Mouse (Mus musculus) embryonic facial prominence, embryonic 11.5 days (tissue): Measurements from ENCODE around the gene Nkiras2. TPM values are rescaled to one million over a fixed set of nuclear protein-coding genes. Genes with fewer than 3 reads are reported as not detected.

Experiments
- ATAC-seq: fragments of 200-750 bp; cut with Nextera tagmentation; replicated peaks from 2 replicates; pipeline ENCODE4 v1.8.0; 2017; ENCODE audit warnings: low read depth; ENCODE audit not compliant: insufficient number of reproducible peaks, low FRiP score, low TSS enrichment
- DNase-seq: peaks from one replicate; pipeline ENCODE4 v3.0.0-alpha.2; 2015; ENCODE audit warnings: low spot score
- H3K27ac ChIP-seq: fragments of 300-500 bp; sonication (generic); replicated peaks from 2 replicates; pipeline ENCODE4 v1.5.1; 2014; ENCODE audit warnings: mild to moderate bottlenecking, low read depth, low read length, control low read depth
- H3K27me3 ChIP-seq: fragments of 300-500 bp; sonication (generic); 2 replicates; pipeline ENCODE4 v1.6.1; 2014; ENCODE audit warnings: mild to moderate bottlenecking, low read length, moderate library complexity, mixed read lengths; ENCODE audit not compliant: control insufficient read depth, insufficient read depth
- H3K36me3 ChIP-seq: fragments of 300-500 bp; sonication (generic); replicated peaks from 2 replicates; pipeline ENCODE4 v1.6.1; 2014; ENCODE audit warnings: low read depth, mild to moderate bottlenecking, low read length, moderate library complexity, mixed read lengths; ENCODE audit not compliant: control insufficient read depth, insufficient read depth
- H3K4me1 ChIP-seq: fragments of 300-500 bp; sonication (generic); 2 replicates; pipeline ENCODE4 v1.6.1; 2014; ENCODE audit warnings: low read length, mixed read lengths; ENCODE audit not compliant: control insufficient read depth, insufficient read depth
- H3K4me2 ChIP-seq: fragments of 300-500 bp; sonication (generic); 2 replicates; pipeline ENCODE4 v1.6.1; 2014; ENCODE audit warnings: low read depth, mild to moderate bottlenecking, control low read depth, low read length, moderate library complexity
- H3K4me3 ChIP-seq: fragments of 300-500 bp; sonication (generic); 2 replicates; pipeline ENCODE4 v1.5.1; 2014; ENCODE audit warnings: low read depth, low read length, control low read depth
- H3K9ac ChIP-seq: fragments of 300-500 bp; sonication (generic); replicated peaks from 2 replicates; pipeline ENCODE4 v1.6.1; 2014; ENCODE audit warnings: mild to moderate bottlenecking, control low read depth, low read length
- H3K9me3 ChIP-seq: fragments of 300-500 bp; sonication (generic); replicated peaks from 2 replicates; pipeline ENCODE4 v1.6.1; 2016; ENCODE audit warnings: mild to moderate bottlenecking, low read length, inconsistent platforms, mixed read lengths; ENCODE audit not compliant: control insufficient read depth
- WGBS: fragments of 180-500 bp; shearing (Covaris S2); extraction: QIAGEN DNeasy Blood & Tissue Kit; methylation state at CpG from one replicate; pipeline ENCODE4 v1.1.7; 2014; 5-methylcytosine and 5-hydroxymethylcytosine counted together
- polyA plus RNA-seq: library from polyadenylated mRNA; unstranded; fragments of >200 nt; fragmentation: Nextera tagmentation; extraction: Ambion mirVana; gene quantifications from 2 replicates; pipeline ENCODE4 v1.2.1, GENCODE M21; 2014

The Nkiras2 gene
- polyA plus RNA-seq, 1 experiment from 2014 or later, result 79.5 TPM

- 94% methylated on average over 3 of the region's 3 CpGs for WGBS
- no peaks in the 10 kb centered on the region for H3K27me3 ChIP-seq
Observed at GRCm38 (mm10) chr11:100585148-100585547, 33.9 kb upstream of the Nkiras2 start.

GRCm38 (mm10) chr11:100588462-100588861 lies 30.6 kb upstream of the Nkiras2 start:
- Histone ChIP-seq H3K27ac (no peak overlapping the region), H3K9me3 (no peaks in the 10 kb centered on the region), H3K4me1 (no peaks in the 10 kb centered on the region), H3K4me3 (no peak overlapping the region), H3K36me3 (peaks cover 33% of the 10 kb centered on the region), H3K9ac (no peak overlapping the region), H3K4me2 (no peak overlapping the region), H3K27me3 (no peaks in the 10 kb centered on the region)
- DNase-seq, result no peak
- no peak for ATAC-seq
- WGBS, result 92% methylated on average over 2 of the region's 2 CpGs

More at GRCm38 (mm10) chr11:100585148-100585547, 33.9 kb upstream of the Nkiras2 start:
- Histone ChIP-seq H3K9me3 (no peaks in the 10 kb centered on the region), H3K27ac (no peak overlapping the region), H3K4me3 (no peak overlapping the region), H3K4me1 (no peaks in the 10 kb centered on the region), H3K9ac (no peak overlapping the region), H3K36me3 (peaks cover 32% of the 10 kb centered on the region), H3K4me2 (no peak overlapping the region)
- ATAC-seq (no peak), DNase-seq (no peak)

GRCm38 (mm10) chr11:100592346-100593046 lies 26.5 kb upstream of the Nkiras2 start:
- DNase-seq, result no peak
- no peak for ATAC-seq
- Histone ChIP-seq H3K4me3 (no peak overlapping the region), H3K27ac (no peak overlapping the region), H3K9me3 (no peaks in the 10 kb centered on the region), H3K4me2 (no peak overlapping the region), H3K27me3 (no peaks in the 10 kb centered on the region), H3K9ac (no peak overlapping the region), H3K36me3 (peaks cover 26% of the 10 kb centered on the region), H3K4me1 (no peaks in the 10 kb centered on the region)
- WGBS, result 85% methylated on average over 11 of the region's 11 CpGs

- 88% methylated on average over 7 of the region's 7 CpGs for WGBS
- H3K27me3 ChIP-seq, result no peaks in the 10 kb centered on the region
- no peaks in the 10 kb centered on the region for H3K4me1 ChIP-seq
- no peak overlapping the region for H3K4me3 ChIP-seq
- H3K4me2 ChIP-seq, result no peak overlapping the region
- no peaks in the 10 kb centered on the region for H3K9me3 ChIP-seq
- H3K36me3 ChIP-seq, result peaks cover 25% of the 10 kb centered on the region
- ATAC-seq (no peak), DNase-seq (no peak)
- no peak overlapping the region for H3K9ac ChIP-seq
- no peak overlapping the region for H3K27ac ChIP-seq
Observed at GRCm38 (mm10) chr11:100594608-100595007, 24.4 kb upstream of the Nkiras2 start.

- Histone ChIP-seq H3K27me3 (no peaks in the 10 kb centered on the region), H3K27ac (no peak overlapping the region), H3K4me3 (no peak overlapping the region), H3K4me2 (no peak overlapping the region), H3K9me3 (no peaks in the 10 kb centered on the region), H3K4me1 (no peaks in the 10 kb centered on the region), H3K36me3 (peaks cover 25% of the 10 kb centered on the region), H3K9ac (no peak overlapping the region)
- ATAC-seq (no peak), DNase-seq (no peak)
- WGBS, result 78% methylated on average over 4 of the region's 4 CpGs
Observed at GRCm38 (mm10) chr11:100595533-100595932, 23.5 kb upstream of the Nkiras2 start.

- DNase-seq (no peak), ATAC-seq (no peak)
- Histone ChIP-seq H3K27ac (no peak overlapping the region), H3K9ac (no peak overlapping the region), H3K36me3 (peaks cover 20% of the 10 kb centered on the region), H3K9me3 (no peaks in the 10 kb centered on the region), H3K4me1 (no peaks in the 10 kb centered on the region), H3K27me3 (no peaks in the 10 kb centered on the region), H3K4me2 (no peak overlapping the region), H3K4me3 (no peak overlapping the region)
- WGBS, result 91% methylated on average over 4 of the region's 4 CpGs
Observed at GRCm38 (mm10) chr11:100598074-100598473, 21.0 kb upstream of the Nkiras2 start.

- H3K27me3 ChIP-seq, result no peaks in the 10 kb centered on the region
- peaks cover 16% of the 10 kb centered on the region for H3K36me3 ChIP-seq
- ATAC-seq (no peak), DNase-seq (no peak)
- H3K27ac ChIP-seq, result no peak overlapping the region
- no peak overlapping the region for H3K4me3 ChIP-seq
- H3K4me2 ChIP-seq, result no peak overlapping the region
- no peaks in the 10 kb centered on the region for H3K9me3 ChIP-seq
- H3K9ac ChIP-seq, result no peak overlapping the region
- H3K4me1 ChIP-seq, result no peaks in the 10 kb centered on the region
- WGBS, result 95% methylated on average over 3 of the region's 3 CpGs
Observed at GRCm38 (mm10) chr11:100601372-100601771, 17.7 kb upstream of the Nkiras2 start.

- Histone ChIP-seq H3K27me3 (no peaks in the 10 kb centered on the region), H3K4me1 (no peaks in the 10 kb centered on the region), H3K36me3 (peaks cover 5% of the 10 kb centered on the region), H3K4me2 (no peak overlapping the region), H3K27ac (no peak overlapping the region), H3K9me3 (no peaks in the 10 kb centered on the region), H3K9ac (no peak overlapping the region), H3K4me3 (no peak overlapping the region)
- ATAC-seq (no peak), DNase-seq (no peak)
- 91% methylated on average over 9 of the region's 9 CpGs for WGBS
Observed at GRCm38 (mm10) chr11:100603155-100603554, 15.9 kb upstream of the Nkiras2 start.
